Mouse (Mus musculus) CD4-positive, CD25-positive, alpha-beta regulatory T cell, adult 4 months (primary cell): Measurements from ENCODE around the gene Wnk4. TPM values are rescaled to one million over a fixed set of nuclear protein-coding genes. Genes with fewer than 3 reads are reported as not detected.
"Not testable (repeated sequence)": the region's sequence is repeated elsewhere in the genome, so short reads cannot be mapped to it uniquely, and the experiment has no call there.

Experiments used
- ATAC-seq: one replicate; pipeline ENCODE4 v1.8.0; 2017
- polyA plus RNA-seq, 2 experiments: library from polyadenylated mRNA; unstranded; fragments of 100-300 nt; shearing (Covaris generic); gene quantifications; one replicate each; pipeline ENCODE4 v1.2.1; 2017

The Wnk4 gene
- polyA plus RNA-seq, 2 experiments from 2014 or later = 0.91 to 1.4 TPM

- ATAC-seq = peak; percentile 21
These were observed 56.1 kb downstream of the Wnk4 start for GRCm38 (mm10) chr11:101316501-101316917.

- no peak for ATAC-seq
These were observed 63.2 kb downstream of the Wnk4 start for GRCm38 (mm10) chr11:101323609-101324008.

DNA sequence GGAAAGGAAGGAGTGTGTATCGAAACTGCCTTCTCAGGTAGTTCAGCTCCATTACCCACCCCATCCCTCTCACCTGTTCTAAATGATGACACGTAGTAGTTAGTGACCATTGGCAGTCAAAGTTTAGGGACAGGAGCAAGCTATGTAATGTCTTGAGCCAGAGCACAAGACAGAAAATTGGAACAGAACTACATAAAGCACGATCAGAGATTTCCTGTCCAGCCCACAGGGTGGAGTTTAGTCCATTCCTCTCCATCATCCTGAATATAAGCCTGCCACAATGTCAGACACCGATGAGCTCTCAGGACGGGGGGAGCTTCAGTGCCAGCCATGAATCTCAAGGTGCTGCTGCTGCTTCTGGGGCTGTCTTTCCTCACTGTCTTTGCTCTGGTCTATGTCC is 64.4 kb downstream of the Wnk4 start, which contains the start of gene Aoc2:
TSS of gene Aoc2 (plus strand) at position 301 of the 400 bp plus-strand sequence.
- ATAC-seq = no peak

DNA sequence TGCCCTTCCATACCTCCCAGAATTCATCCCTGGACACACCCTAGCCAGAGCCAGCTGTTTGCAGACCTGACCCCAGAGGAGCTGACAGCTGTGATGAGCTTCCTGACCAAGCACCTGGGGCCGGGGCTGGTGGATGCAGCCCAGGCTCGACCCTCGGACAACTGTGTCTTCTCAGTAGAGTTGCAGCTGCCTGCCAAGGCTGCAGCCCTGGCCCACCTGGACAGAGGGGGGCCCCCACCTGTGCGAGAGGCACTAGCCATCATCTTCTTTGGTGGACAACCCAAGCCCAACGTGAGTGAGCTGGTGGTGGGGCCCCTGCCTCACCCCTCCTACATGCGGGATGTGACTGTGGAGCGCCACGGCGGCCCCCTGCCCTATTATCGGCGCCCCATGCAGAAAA is 64.8 kb downstream of the Wnk4 start:
- ATAC-seq = not testable (repeated sequence)

DNA sequence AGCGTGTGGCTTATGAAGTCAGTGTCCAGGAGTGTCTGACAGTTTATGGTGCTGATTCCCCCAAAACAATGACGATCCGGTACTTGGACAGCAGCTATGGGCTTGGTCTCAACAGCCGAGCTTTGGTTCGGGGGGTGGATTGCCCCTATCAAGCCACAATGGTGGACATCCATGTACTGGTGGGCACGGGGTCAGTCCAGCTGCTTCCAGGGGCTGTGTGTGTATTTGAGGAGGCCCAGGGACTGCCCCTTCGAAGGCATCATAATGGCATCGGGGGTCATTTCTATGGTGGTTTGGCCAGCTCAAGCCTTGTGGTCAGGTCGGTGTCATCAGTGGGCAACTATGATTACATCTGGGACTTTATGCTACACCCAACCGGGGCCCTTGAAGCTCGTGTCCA is 65.8 kb downstream of the Wnk4 start:
- no peak for ATAC-seq

Other genes starting within 250 kb of the Wnk4 start
- 1 to 10 TPM; 7.6 to 7.9 TPM for gene Naglu, start 190.6 kb upstream of the Wnk4 start, polyA plus RNA-seq
- under 1 TPM in 1 of 2 experiments, not detected in 1; 0.32 TPM for gene Hsd17b1, start 182.2 kb upstream of the Wnk4 start, polyA plus RNA-seq
- 10 to 100 TPM; 17.4 to 27.7 TPM for gene Coasy, start 178.0 kb upstream of the Wnk4 start, polyA plus RNA-seq
- 10 to 100 TPM; 60.2 to 68.1 TPM for gene Mlx, start 173.3 kb upstream of the Wnk4 start, polyA plus RNA-seq
- 1 to 10 TPM; 8.4 to 9.8 TPM for gene Psmc3ip, start 165.1 kb upstream of the Wnk4 start, polyA plus RNA-seq
- 10 to 100 TPM; 16.1 to 27.9 TPM for gene Retreg3, start 140.7 kb upstream of the Wnk4 start, polyA plus RNA-seq
- gene Tubg1, start 140.6 kb upstream of the Wnk4 start, polyA plus RNA-seq = 10 to 100 TPM; 24.9 to 34.0 TPM
- gene Tubg2, start 104.7 kb upstream of the Wnk4 start, polyA plus RNA-seq = 1 to 10 TPM; 1.4 to 3.5 TPM
- gene Cntnap1, start 90.0 kb upstream of the Wnk4 start, polyA plus RNA-seq = under 1 TPM in 1 of 2 experiments, not detected in 1; 0.17 TPM
- not detected for gene Plekhh3, start 89.2 kb upstream of the Wnk4 start, polyA plus RNA-seq
- 1 to 10 TPM in 1 of 2 experiments, under 1 TPM in 1; 0.36 to 2.0 TPM for gene Ccr10, start 85.1 kb upstream of the Wnk4 start, polyA plus RNA-seq
- gene Ezh1, start 34.1 kb upstream of the Wnk4 start, polyA plus RNA-seq = 10 to 100 TPM; 57.3 to 85.6 TPM
- not detected for gene Ramp2, start 14.5 kb upstream of the Wnk4 start, polyA plus RNA-seq
- gene Vps25, start 6.9 kb upstream of the Wnk4 start, polyA plus RNA-seq = 100 to 1,000 TPM; 132 to 144 TPM
- gene Cntd1, start 18.4 kb downstream of the Wnk4 start, polyA plus RNA-seq = under 1 TPM in 1 of 2 experiments, not detected in 1; 0.97 TPM
- 100 to 1,000 TPM; 132 to 135 TPM for gene Coa3, start 18.5 kb downstream of the Wnk4 start, polyA plus RNA-seq
- 10 to 100 TPM; 68.1 to 99.6 TPM for gene Becn1, start 41.7 kb downstream of the Wnk4 start, polyA plus RNA-seq
- 10 to 100 TPM; 29.8 to 30.0 TPM for gene Psme3, start 55.6 kb downstream of the Wnk4 start, polyA plus RNA-seq
- 1 to 10 TPM; 2.3 to 3.0 TPM for gene Aoc2, start 64.5 kb downstream of the Wnk4 start, polyA plus RNA-seq
- gene Aoc3, start 70.0 kb downstream of the Wnk4 start, polyA plus RNA-seq = not detected
- gene G6pc, start 107.0 kb downstream of the Wnk4 start, polyA plus RNA-seq = not detected
- 10 to 100 TPM; 36.2 to 41.6 TPM for gene Aarsd1, start 157.0 kb downstream of the Wnk4 start, polyA plus RNA-seq
- 1 to 10 TPM; 1.3 to 1.8 TPM for gene Gm27029, start 164.2 kb downstream of the Wnk4 start, polyA plus RNA-seq
- gene Rundc1, start 164.5 kb downstream of the Wnk4 start, polyA plus RNA-seq = 1 to 10 TPM; 8.0 to 8.5 TPM
- gene Ptges3l, start 164.8 kb downstream of the Wnk4 start, polyA plus RNA-seq = 1 to 10 TPM; 1.7 to 2.1 TPM
- 100 to 1,000 TPM; 407 to 740 TPM for gene Rpl27, start 181.7 kb downstream of the Wnk4 start, polyA plus RNA-seq
- gene Ifi35, start 187.8 kb downstream of the Wnk4 start, polyA plus RNA-seq = 100 to 1,000 TPM; 174 to 204 TPM
- under 1 TPM in 1 of 2 experiments, not detected in 1; 0.23 TPM for gene Rnd2, start 204.4 kb downstream of the Wnk4 start, polyA plus RNA-seq
- 1 to 10 TPM; 1.1 to 1.5 TPM for gene Vat1, start 205.7 kb downstream of the Wnk4 start, polyA plus RNA-seq